Mouse (Mus musculus) R1 (cell line): ENCODE results near the gene Crygn.
A peak's percentile ranks its signal among the peaks of the same experiment; 100 is the strongest.

Experiments
- DNase-seq: peaks from one replicate; pipeline ENCODE4 v3.0.0-alpha.2; 2018; ENCODE audit warnings: low read depth, low spot score

Crygn gene

DNA sequence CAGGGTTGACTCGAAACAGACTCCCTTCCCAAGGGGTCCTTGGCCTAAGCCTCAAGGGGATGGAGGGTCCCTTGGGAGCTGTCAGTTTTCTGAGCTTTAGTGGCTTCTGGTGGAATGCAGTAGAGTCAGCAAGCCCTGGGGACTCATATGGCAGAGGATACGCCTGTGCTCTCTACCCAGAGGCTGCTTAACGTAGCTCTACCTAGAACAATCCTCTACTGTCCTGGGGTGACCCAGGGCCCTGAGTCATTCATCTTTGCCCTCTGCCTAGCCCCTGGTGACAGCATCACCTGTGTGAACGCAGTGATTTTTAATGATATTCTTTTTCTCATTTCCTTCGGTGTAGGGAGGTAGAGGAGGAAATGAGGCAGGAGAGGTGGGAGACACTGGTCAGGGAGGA lies 8.1 kb downstream of the Crygn start:
- DNase-seq, result peak; percentile 25

DNA sequence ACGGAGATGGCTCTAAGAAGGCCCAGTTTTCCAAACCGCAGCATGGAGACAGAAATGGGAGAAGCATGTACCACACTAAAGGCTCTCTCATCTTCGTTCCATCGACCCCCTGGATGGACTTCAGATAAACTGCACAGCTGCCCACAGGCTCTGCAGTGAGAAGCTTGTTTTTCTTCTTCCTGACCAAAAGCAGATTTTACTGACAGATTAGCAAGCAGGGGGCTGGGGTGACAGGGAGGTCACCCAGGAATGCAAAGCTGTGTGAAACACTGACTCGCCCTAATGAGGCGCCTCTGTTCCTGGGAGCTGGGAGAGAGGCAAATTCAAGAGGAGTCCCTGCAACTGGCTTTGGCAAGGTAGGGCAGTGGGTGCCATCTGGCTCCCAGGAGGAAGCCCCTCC lies 10.3 kb downstream of the Crygn start:
- DNase-seq, result peak; percentile 25

DNA sequence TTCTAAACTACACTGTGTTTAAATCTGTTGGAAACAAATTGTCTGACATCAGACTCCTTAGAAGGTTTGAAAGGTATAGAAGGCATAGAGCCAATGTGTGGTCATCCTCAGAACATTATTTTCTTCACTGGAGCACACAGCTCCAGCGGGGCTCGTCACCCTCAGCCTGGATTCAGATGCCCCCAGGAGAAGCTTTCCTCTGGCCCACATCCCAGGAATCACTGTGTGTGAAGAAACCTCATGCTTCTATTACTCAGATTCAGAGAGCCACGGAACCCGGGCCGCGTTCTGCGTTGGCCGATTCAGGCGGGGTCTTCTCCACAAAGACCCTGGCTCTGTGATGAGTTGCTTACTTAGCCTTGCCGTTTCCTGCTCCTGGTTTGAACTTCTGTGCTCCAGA lies 13.9 kb downstream of the Crygn start:
- no peak for DNase-seq

DNA sequence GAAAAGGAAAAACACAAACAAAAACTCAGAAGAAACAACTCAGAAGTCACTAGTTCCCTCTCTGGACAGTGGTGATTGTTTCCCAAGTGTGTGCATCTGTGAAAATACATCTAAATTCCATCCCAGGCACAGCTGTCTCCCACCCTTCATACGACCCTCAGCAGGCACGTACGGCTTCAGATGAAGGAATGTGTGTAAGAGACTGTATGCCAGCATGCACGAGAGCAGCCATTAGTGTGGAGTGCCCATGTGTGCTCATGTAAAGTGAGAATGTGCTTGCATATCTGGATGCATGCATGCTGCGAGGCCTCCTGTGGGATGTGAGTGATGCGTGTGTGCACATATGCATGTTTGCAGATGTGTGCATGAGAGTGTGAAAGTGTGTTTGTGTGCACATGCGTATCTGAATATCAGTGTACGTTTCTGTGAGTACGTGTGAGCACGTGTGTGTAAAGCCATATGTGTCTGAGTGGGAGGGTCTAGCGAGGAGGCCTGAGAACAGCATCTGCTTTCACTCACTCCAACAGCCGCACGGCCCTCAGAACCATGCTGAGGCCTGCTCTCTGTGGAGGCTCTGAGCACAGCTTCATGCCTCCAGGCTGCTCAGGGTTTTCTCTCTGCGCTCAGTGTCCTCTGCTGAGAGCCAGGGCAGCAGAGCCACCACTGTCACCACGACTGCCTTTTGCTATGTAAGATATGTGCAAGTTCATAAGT lies 16.5 kb downstream of the Crygn start:
- no peak for DNase-seq

DNA sequence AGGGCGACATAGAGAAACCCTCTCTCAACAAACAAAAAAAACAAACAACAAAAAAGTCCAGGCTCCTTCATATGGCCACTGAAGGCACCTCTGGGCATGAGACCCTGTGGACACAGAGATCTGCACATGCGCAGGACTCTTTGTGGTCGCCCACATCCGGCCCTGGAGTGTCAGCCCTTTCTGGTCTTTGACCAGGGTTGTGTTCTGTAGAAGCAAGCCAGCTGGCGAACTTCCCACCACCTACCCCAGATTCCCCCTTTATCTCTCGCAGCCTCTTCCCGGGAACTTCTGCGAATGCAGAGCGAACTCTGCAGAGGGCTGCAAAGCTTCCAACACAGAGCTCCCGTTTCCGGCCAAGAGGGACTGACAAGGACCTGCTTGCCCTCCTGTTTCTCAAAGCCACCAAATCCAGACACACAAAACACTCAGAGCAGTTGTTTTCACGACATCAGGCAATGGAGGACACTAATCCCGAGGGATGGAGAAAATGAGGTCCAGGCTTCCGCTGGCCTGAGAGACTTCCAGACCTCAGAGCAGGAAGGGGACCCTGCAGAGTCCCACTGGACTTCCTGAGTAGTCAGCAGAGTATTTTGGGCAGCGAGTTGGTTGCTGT lies 18.6 kb downstream of the Crygn start:
- no peak for DNase-seq

DNA sequence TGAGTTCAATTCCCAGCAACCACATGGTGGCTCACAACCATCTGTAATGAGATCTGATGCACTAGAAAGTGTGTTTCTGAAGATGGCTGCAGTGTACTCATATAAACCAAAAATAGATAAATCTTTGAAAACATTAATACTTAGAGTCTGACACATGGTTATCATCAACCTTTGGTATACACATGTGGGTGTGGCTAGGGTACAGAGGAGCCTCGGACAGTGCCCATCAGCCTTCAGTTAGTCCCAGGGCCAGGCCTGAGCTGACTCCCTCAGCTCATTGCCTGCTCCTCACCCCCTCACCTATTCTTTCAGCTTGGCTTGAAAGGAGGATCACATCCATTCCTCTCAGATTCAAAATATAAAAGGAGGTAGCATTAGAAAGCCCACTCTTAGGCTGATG lies 19.3 kb downstream of the Crygn start:
- DNase-seq, result no peak

DNA sequence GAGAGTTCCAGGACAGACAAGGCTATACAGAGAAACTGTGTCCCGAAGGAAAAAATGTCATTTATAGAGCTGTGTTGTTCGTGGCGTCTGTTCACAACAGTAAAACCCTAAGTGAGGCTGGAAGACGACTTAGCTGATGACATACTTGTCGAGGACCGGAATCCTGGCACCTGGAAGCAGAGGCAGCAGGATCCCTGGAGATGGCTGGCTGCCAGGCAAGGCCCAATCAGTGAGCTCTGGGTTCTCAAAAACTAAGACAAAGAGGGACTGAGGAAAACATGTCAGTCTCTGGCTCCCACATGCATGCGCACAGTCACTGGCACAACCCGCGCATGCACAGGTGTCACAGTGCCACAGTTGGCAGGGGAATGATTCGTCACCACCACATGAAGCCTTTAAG lies 20.2 kb downstream of the Crygn start:
- no peak for DNase-seq

DNA sequence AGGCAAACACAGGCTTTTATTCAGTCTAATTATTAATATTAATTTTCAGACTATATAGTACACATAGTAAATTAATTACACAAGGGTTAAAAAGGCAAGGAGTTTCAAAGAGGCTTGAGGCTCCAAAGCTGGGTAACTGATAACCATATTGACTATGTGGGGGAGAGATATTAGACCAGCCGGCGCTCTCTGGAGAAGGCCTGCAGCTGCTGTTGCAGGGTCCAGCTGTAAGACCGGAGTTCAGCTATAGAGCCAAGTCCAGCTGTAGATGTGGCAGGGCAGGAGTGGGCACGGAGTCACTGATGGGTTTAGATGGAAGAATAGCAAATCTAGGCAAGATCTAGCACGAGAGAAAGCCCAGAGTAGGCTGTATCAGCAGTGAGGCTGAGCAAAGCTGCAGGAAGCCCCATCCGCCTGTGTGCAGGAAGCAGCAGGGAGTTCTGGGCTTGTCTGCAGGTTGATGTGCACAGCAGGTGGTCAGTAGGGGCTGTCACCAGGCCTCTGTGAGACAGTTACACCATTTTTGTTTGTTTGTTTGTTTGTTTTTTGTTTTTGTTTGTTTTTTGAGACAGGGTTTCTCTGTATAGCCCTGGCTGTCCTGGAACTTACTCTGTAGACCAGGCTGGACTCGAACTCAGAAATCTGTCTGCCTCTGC lies 23.9 kb downstream of the Crygn start:
- peak; percentile 68 for DNase-seq

DNA sequence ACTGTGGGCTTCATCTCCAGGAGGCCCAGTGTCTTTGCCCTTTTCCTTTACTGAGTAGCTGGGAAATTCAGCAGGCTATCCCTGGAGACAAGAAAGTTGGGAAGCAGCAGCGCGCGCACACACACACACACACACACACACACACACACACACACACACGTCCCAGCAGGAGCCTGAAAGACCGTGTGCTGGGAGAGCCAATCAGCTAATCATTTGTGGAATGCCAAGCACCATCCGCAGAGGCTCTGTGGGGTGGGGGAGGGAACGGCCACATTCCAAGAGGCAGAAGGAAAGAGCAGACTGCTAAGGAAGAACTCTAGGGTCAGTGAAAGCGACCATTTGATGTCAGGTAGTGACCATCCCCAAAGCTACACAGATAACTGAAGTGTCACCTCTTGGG lies 24.7 kb downstream of the Crygn start:
- DNase-seq, result peak; percentile 92

DNA sequence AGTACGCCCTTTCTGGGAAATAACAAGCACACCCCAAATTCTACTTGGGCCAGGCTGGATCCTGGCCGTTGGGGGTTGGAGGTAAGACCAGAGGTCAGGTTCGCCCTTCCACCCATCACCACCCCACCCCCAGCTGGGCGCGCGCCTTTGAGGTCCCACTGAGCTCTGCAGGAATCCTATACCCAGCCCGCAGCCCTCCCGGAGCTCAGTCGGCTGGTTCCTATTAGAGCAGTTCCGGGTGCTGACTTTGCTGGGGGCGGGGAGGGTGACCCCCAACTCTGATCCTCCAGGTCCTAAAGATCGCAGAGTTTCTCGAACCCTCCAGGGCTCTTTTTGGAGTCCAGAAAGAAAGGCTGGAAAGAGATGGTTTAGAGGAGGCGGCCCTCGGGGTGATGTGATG lies 26.8 kb downstream of the Crygn start:
- no peak for DNase-seq

DNA sequence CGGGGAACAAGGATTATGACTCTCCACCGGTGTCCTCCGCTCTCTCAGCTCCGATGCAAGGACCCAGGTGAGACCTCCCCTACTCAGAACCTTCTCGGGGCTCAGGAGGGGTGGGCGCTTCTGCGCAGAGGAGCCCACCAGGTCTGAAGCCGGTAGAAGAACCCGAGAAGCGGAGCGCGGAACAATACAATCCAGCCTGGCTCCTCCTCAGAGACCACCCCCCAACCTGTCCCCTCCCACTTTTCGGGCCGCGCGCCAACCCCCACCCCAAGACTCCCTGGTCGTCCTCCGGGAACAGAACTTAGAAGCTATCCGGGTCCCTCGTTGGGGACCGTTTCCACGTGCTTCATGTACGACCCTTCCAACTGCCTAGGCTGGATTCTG lies 27.3 kb downstream of the Crygn start, which contains the start of gene Wdr86:
Gene Wdr86, minus strand, starts transcription at position 240 of the 384 bp plus-strand sequence.
- peak; percentile 68 for DNase-seq

DNA sequence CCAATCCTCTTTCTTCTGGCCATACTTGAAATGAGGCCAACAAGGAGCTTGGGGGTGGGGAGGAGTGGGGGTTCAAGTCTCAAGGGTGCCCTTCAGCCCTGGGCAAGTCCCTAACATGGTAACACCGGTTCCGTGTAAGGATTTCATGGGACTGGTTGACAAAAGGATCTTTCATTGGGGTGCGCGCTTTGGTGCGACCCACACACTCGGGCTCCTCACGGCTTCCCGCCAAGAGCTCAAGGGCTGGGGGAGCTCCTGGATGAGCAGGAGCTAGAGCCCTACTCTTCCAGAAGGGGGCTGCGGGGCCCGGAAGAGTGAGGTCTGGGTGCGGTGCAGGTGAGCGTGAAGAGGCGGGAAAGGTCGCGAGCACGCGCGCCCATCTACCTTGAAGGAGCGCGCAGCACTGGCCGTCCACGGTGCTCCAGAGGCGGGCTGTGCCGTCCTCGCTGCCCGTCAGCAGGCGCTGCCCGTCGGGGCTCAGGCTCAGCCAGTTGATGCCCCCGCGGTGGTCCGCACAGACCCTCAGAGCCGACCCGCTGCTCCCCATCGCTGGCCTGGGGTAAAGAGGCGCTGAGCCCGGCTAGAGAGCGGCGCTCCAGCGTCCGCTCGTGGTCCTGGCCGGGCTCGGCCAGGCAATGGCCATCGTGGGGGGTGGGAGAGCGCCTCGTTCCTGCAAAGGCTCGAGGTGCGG lies 27.9 kb downstream of the Crygn start:
- DNase-seq, result peak; percentile 40

DNA sequence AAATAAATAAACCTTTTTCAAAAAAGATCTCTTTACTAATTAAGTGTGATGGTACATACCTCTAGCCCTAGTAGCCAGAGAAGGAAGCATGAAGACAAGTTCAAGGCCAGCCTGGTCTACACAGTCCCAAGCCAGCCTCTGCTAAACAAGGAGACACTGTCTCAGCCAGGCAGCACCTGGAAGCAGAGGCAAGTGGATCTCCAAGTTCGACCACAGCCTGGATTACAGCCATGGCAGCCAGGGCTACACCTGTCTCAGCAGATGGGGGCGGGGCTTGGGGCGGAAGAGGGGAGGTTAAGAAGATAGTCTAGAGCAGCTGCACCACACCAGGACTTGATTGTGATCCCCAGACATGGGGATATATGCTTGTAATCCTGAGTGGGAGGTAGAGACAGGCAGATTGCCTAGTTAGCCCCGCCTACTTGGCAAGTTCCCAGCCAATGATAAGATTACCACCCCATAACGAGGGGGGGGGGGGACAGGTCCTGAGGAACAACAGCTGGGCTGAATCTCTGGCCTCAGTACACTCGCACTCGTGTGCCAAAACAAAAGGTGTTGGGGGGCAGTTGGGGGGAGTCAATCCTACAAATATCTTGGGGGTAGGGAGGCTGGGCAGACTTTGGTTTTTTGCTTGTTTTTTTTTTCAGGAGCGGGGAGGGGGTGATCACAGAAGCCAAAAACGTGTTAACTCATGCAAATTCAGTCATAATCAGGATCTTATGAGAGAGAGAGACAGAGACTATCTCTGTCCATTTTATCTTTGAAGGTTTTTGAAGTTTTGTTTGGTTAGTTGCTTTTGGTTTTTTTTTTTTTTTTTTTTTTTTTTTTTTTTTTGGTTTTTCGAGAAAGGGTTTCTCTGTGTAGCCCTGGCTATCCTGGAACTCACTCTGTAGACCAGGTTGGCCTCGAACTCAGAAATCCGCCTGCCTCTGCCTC lies 30.6 kb downstream of the Crygn start:
- DNase-seq, result peak; percentile 63

DNA sequence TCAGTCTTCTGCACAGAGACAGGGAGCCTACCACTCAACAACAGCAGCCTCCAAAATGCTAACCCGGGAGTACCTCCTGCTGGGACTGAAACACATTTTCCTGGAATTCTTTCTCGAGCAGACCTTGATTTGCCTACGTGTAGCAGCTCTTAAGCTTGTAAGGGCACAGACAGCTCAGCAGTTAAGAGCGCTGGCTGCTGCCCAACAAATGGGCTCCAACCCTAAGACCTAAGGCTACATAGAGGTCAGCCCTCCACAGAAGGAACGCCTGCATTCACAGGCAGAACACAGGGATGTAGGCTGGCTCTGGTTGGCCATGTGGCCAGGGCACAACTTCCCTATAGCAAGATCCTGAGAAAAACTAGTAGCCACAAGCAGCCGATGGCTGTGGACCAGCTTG lies 31.9 kb downstream of the Crygn start:
- DNase-seq, result no peak

DNA sequence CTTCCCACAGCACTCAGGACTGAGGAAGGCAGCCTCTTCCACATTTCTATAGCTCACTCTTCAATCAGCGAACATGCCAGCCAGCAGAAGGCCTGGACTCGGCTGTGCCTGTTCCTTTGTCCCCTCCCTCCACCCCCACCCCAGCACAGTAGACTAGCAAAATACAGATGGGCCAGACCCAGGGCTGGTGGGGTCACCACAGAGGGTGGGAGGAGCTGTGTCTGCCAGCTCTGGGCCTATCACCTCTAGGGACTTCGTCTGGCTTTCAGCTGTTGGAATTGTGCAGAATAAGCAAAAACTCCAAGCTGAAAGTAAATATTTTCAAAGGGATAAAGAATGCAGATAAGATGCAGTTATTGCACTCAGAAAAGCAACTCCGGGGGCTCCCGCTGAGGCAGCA lies 33.0 kb downstream of the Crygn start:
- DNase-seq, result no peak

DNA sequence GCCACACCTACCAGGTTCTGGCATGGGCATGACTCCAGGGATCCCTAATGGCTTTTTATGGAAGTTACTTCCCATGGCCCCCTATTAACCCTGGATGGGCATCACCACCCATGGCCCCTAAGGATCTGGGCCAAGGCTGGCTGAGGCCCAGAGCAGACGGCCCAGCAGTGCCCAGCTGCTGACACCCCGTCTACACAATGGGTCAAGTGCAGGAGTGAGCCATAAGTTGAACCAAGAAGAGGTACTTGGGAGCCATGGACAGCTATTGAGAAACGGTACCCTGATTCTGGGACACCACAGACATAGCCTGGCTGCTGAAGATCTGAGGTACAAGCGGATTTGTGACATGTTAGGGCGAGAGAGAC lies 33.6 kb downstream of the Crygn start:
- no peak for DNase-seq

DNA sequence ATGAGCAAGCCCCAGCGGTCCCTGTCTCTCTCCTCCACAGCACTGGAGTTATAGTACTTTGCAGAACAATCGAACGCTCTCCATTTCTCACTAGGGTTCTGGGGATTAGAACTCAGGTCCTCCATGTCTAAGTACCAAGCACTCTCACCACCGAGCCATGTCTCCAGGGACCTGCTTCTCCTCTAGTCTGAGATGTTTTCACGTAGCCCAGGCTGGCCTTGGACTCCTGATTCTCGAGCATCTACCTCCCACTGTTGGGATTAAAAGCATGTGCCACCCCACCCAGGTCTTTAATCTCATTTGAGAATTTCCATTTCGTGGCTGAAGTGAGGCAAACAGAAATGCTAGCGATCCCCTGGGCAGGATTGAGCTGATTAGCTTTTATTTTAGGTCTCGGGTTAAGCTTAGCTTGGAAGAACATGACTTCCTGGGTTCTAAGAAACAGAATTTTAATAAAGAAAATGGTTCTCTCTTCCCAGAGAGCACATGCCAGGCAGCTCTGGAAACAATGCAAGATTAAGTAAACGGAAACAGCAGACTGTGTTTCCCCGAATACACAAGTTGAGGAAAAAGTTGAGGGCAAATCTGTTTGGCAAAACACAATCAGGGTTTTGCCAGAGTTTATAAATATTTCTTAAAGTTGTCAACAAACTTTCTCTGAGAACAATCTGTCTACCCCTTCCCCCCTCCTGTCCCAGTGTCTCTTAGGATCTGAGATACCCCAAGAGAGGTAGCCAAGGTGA lies 34.1 kb downstream of the Crygn start:
- DNase-seq, result no peak

DNA sequence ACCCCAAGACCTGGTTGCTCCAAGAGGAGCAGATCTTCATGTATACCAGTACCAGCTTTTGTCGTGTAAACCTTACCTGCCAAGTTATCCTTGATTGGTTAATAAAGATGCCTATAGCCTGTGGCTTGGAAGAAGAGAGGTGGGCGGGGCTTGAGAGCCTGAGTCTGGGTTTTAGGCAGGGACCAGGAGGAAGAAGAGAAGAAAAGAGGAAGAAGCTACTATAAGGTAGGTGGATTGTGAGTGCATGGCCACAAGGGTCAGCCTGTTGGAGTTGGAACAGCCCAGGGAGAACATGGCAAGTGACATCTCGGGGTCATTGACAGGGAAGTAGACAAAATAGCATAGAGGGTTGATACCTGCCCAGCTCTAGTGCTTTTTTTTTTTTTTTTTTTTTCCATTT lies 38.0 kb downstream of the Crygn start:
- no peak for DNase-seq

DNA sequence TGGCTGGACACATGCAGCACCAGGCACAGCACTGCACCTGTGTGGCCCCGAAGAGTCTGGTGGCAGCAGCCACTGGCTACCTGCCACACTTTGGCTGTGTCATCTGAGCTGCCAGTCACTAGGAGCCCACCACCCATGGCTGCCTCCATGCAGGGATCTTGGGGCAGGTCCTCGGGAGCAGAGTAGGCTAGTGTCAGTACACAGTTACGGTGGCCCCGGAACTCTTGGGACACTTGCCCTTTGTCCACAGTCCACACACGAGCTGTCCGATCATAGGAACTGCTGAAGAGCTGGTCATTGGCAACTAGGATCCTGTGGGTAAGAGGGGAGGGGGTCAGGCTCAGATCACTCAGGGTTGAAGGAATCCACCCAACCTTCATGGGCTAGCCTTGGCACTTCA lies 39.7 kb downstream of the Crygn start:
- no peak for DNase-seq

DNA sequence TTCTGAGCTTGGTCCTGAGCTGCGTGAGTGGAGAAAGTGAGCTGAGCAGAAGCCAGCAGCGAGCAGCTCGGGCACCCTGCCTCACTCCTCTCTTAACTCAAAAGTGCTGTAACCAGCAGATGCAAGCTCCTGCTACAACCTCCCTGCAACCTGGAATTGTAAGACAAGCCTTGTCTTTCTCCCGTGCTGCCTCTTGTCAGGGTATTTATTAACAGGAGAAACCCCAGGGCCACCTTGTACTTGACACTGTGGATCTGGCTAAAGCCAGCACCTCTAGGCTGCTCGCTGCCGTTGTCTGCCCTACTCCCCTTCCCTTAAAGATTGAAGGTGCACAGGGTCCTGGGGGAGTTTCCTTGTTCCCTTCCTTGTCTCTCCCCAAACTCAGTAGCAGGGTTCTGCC lies 43.8 kb downstream of the Crygn start:
- no peak for DNase-seq

DNA sequence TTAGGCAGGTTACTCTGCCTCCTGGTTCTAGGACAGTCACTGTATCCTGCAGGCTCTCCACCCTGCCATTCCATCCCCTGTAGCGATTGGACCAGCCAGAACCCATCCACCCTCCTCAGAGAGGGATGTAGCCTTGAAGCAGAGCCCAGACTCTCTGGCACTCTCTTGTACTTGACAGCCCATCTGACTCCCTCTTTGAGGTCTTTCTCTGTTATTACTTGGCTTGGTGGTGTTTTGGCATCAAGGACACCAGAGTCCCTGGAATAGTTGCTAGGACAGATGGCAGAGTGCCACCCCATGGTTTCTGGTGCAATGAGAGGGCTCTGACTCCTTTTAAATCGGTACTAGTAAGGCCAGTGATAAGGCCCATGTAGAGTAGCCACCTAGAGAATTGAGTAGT lies 44.6 kb downstream of the Crygn start:
- DNase-seq, result no peak
